Comparison of ENCODE assay signal across 10 mouse cellular contexts in the genomic region with DNA sequence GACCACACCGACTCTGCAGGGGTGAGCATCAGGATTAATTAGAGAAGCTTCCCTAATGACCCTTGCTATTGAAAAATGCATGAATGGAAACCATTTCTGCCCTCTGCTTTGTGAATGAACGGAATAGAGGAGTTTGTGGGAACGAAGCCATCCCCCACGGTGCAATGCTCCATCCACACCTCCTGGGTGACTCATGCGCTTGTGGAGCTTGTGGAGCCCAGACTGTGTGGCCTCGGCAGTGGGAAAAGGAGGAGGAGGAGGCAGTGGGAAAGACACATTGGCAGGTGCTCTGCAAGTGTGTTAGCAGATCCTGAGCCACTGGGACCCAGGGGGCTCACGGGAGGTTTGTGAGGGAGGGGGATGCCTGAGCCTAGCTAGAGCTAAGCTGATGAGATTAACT.
DNase-seq lines count a peak whose midpoint lies in the region; ATAC-seq lines count a peak whose summit lies in the region.
"Had no signal": no experiment of that assay in that cellular context is flagged by ENCODE, and none has a peak within 500 bp of the region (broad histone marks: within the 10 kb centered on the region; RNA-seq: fewer than 3 reads in every experiment).

No protein-coding gene starts in this region.

- peak; percentile 47 to 75 for DNase-seq in layer of hippocampus, adult 18-20 months (ENCODE audit: low spot score in 2 of 2)
- DNase-seq in layer of hippocampus, postnatal 14 days (ENCODE audit: low spot score in 2 of 2) = no peak
- DNase-seq in cerebellum, adult 8-10 months = peak; percentile 56
- peak; percentile 75 for DNase-seq in retina, postnatal 1 day
- DNase-seq in adipocyte (ENCODE audit: low spot score) = no peak

- no peaks in the 10 kb centered on the region for H3K9me3 ChIP-seq in hindbrain, embryonic 12.5 days (replicated peaks)
- H3K9me3 ChIP-seq in heart, embryonic 12.5 days (replicated peaks) = no peaks in the 10 kb centered on the region
- H3K9me3 ChIP-seq: limb, embryonic 12.5 days; midbrain, embryonic 12.5 days had no signal

- H3K4me1 ChIP-seq in hindbrain, embryonic 12.5 days = peaks cover 24% of the 10 kb centered on the region
- H3K4me1 ChIP-seq in heart, embryonic 12.5 days (replicated peaks) = peaks cover 8% of the 10 kb centered on the region; the same call in 1 of the 2 replicates
- H3K4me1 ChIP-seq: limb, embryonic 12.5 days had no signal

- peak; percentile 65; the same call in 1 of the 2 replicates for ATAC-seq in hindbrain, embryonic 12.5 days (ENCODE audit: low FRiP score)
- ATAC-seq in CD4-positive, CD25-positive, alpha-beta regulatory T cell, adult 4 months = no peak
- ATAC-seq in heart, embryonic 12.5 days (ENCODE audit: insufficient number of reproducible peaks, low FRiP score) = no peak

- no peak overlapping the region for H3K9ac ChIP-seq in hindbrain, embryonic 12.5 days
- no peak overlapping the region for H3K9ac ChIP-seq in heart, embryonic 12.5 days
- H3K9ac ChIP-seq: limb, embryonic 12.5 days; midbrain, embryonic 12.5 days had no signal

- H3K4me3 ChIP-seq in hindbrain, embryonic 12.5 days = no peak overlapping the region
- no peak overlapping the region for H3K4me3 ChIP-seq in heart, embryonic 12.5 days
- H3K4me3 ChIP-seq: limb, embryonic 12.5 days; midbrain, embryonic 12.5 days had no signal

- H3K36me3 ChIP-seq in hindbrain, embryonic 12.5 days = no peaks in the 10 kb centered on the region
- no peaks in the 10 kb centered on the region for H3K36me3 ChIP-seq in heart, embryonic 12.5 days
- H3K36me3 ChIP-seq: limb, embryonic 12.5 days; midbrain, embryonic 12.5 days had no signal

- H3K4me2 ChIP-seq in hindbrain, embryonic 12.5 days (replicated peaks) = no peak overlapping the region
- no peak overlapping the region for H3K4me2 ChIP-seq in heart, embryonic 12.5 days
- H3K4me2 ChIP-seq: limb, embryonic 12.5 days; midbrain, embryonic 12.5 days had no signal

- 37% methylated on average over 7 of the region's 7 CpGs for WGBS in hindbrain, embryonic 12.5 days
- 60% methylated on average over 7 of the region's 7 CpGs for WGBS in heart, embryonic 12.5 days

- no peak overlapping the region for H3K27ac ChIP-seq in hindbrain, embryonic 12.5 days
- H3K27ac ChIP-seq in heart, embryonic 12.5 days (ENCODE audit: poor library complexity, severe bottlenecking) = no peak overlapping the region
- H3K27ac ChIP-seq: limb, embryonic 12.5 days; midbrain, embryonic 12.5 days had no signal

- 0 out of 2 replicates have a peak, but pooled peaks cover 5% of the 10 kb centered on the region for H3K27me3 ChIP-seq in hindbrain, embryonic 12.5 days
- no peaks in the 10 kb centered on the region for H3K27me3 ChIP-seq in heart, embryonic 12.5 days (replicated peaks)
- H3K27me3 ChIP-seq: limb, embryonic 12.5 days; midbrain, embryonic 12.5 days had no signal

Comparison
In these comparisons a context has a peak if more than half of its experiments do, and no peak if none do; other contexts are left out.
1. DNase-seq: peak in layer of hippocampus, adult 18-20 months (2 of 2), cerebellum, adult 8-10 months (single experiment) and retina, postnatal 1 day (single experiment); none in layer of hippocampus, postnatal 14 days (0 of 2) and adipocyte (single experiment).